Mouse (Mus musculus): ENCODE measurements at regions not wholly inside any gene's neighbourhood (a gene's known extent, or its start where the extent isn't known, plus 50 kb on each side); places are given as distances from the start of the nearest gene placed in this dataset.

DNA sequence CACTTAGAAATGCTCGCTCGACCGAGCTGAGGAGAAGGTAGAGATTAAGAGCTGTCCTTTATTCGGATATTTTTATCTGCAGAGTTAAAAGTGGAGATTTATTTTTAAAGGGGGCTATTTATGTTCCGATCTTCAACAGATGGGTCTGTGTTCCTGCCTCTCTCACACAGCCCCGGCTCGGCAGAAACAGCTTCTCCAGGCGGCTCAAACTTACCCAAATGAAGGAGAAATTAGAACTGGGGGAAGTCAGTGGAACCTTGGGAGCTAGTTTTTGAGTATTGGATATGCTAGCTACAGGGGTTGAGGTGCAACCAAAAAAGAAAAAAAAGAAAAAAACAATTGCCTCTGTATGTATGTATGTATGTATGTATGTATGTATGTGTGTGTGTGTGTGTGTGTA, 124.2 kb upstream of the Zfp703 start:
- 85% methylated on average over 8 of the region's 8 CpGs for WGBS
- no peaks in the 10 kb centered on the region for H3K9me3 ChIP-seq
- no peak overlapping the region for H3K9ac ChIP-seq (replicated peaks)

DNA sequence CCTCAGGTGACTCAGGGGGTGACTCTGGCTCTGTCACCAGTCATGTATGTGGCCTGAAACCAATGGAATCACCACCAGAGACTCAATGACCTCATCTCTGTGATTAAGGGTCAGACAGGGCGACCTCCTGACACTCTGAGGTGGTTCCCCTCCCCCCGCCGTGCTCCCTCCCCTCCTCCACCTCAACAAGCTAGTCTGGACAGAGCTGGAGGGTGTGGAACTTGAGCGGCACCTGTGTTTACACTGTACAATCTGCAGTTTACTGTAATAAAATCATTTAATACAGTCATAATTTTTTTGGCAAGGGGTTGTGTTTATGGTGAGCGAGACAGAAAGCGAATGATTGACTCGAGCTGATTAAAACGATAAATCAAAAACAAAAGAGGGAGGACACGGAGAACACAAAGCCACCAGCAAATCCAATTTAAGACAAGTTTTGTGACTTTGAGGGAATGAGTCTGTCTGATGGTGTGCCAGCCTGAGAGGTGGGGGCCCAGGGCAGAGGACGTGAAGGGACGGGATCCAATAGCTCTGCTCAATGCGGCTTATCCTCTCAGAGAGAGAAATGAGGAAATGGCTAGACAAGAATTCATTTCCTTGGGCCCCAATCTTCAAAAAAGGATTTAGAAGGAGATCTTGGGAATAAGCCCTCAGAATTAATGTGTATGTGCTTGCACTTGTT, 122.4 kb upstream of the Zfp703 start:
- Histone ChIP-seq H3K9me3 (no peaks in the 10 kb centered on the region), H3K27ac (replicated peaks) (no peak overlapping the region), H3K4me3 (no peak overlapping the region), H3K9ac (replicated peaks) (no peak overlapping the region), H3K27me3 (no peaks in the 10 kb centered on the region), H3K4me1 (no peaks in the 10 kb centered on the region), H3K36me3 (no peaks in the 10 kb centered on the region), H3K4me2 (replicated peaks) (no peak overlapping the region)
- WGBS, result 77% methylated on average over 12 of the region's 12 CpGs
- ATAC-seq (ENCODE audit: low FRiP score, low read depth), result no peak

More for the DNA sequence above, 124.2 kb upstream of the Zfp703 start:
- Histone ChIP-seq H3K27me3 (no peaks in the 10 kb centered on the region), H3K27ac (replicated peaks) (no peak overlapping the region), H3K4me2 (replicated peaks) (no peak overlapping the region), H3K4me1 (no peaks in the 10 kb centered on the region; the same call in 1 of the 2 replicates), H3K4me3 (no peak overlapping the region), H3K36me3 (no peaks in the 10 kb centered on the region)
- no peak for ATAC-seq (ENCODE audit: low FRiP score, low read depth)

DNA sequence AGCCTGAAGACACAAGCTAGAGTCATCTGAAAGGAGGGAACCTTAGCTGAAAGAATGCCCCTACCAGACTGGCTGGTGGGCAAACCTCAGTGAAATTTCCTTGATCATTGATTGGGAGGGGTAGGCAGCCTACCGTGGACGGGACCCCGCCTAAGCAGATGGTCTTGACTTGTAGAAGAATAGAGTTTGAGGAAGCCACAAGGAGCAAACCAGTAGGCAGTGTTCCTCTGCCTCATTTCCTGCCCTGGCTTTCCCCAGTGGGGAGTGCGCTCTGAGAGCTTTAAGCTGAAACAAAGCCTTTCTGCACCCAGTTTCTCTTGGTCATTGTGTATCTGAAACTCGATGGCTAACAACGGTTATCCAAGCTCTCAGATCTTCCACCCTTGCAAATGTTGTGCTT, 121.9 kb upstream of the Zfp703 start:
- ATAC-seq (ENCODE audit: low FRiP score, low read depth), result no peak
- H3K36me3 ChIP-seq, result no peaks in the 10 kb centered on the region
- 77% methylated on average over 6 of the region's 6 CpGs for WGBS
- H3K4me1 ChIP-seq, result no peaks in the 10 kb centered on the region
- H3K27ac ChIP-seq (replicated peaks), result no peak overlapping the region
- H3K4me3 ChIP-seq, result no peak overlapping the region
- H3K27me3 ChIP-seq, result no peaks in the 10 kb centered on the region
- no peak overlapping the region for H3K4me2 ChIP-seq (replicated peaks)
- H3K9ac ChIP-seq (replicated peaks), result no peak overlapping the region
- no peaks in the 10 kb centered on the region for H3K9me3 ChIP-seq

- ATAC-seq (ENCODE audit: low FRiP score, low read depth), result no peak
- Histone ChIP-seq H3K27me3 (no peaks in the 10 kb centered on the region), H3K9ac (replicated peaks) (no peak overlapping the region), H3K4me1 (no peaks in the 10 kb centered on the region), H3K4me2 (replicated peaks) (no peak overlapping the region), H3K27ac (replicated peaks) (no peak overlapping the region), H3K36me3 (no peaks in the 10 kb centered on the region), H3K4me3 (no peak overlapping the region), H3K9me3 (no peaks in the 10 kb centered on the region)
- 98% methylated on average over 2 of the region's 2 CpGs for WGBS
These were observed 112.6 kb upstream of the Zfp703 start for GRCm38 (mm10) chr8:26864571-26864970.

GRCm38 (mm10) chr8:26864971-26865370, 112.2 kb upstream of the Zfp703 start:
- Histone ChIP-seq H3K27ac (replicated peaks) (no peak overlapping the region), H3K27me3 (no peaks in the 10 kb centered on the region), H3K9ac (replicated peaks) (no peak overlapping the region), H3K9me3 (peaks cover 1% of the 10 kb centered on the region; the same call in 1 of the 2 replicates), H3K4me2 (replicated peaks) (no peak overlapping the region), H3K4me3 (no peak overlapping the region), H3K36me3 (no peaks in the 10 kb centered on the region), H3K4me1 (no peaks in the 10 kb centered on the region)
- no peak for ATAC-seq (ENCODE audit: low FRiP score, low read depth)
- WGBS, result 94% methylated on average over 10 of the region's 10 CpGs

DNA sequence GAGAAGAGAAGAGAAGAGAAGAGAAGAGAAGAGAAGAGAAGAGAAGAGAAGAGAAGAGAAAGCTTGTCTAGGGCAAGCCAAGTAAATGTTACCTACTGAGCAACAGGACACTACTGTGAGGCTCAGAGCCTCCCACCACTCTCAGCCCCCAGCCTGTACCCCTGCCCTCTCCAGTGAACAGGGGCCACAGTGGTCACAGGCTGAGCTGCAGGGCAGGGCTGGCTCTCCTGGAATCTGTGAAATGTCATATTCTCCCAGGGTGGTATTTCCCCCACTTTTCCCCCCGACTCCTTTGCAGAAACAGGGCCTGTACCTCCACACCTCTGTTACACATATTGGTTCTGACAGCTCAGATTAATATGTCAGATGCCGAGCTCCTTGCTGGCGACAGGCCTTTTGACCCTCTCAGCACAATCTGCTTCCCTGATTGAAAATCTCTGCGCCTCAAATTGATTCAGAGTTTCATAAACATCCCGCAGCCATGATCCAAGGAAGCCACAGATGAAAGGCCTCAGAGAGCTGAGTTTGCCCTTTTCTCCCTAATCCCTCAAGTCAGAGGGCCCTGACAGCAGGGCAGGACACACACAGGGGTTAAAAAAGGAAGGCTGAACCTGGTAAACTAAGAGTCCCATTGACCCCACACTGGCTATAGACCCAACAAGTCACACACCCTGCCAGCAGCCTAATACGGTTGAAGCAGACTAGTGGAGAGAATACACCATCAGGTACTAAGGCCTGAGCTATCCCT, 108.8 kb upstream of the Zfp703 start:
- H3K9ac ChIP-seq (replicated peaks), result no peak overlapping the region
- H3K27ac ChIP-seq (replicated peaks), result no peak overlapping the region
- peaks cover 15% of the 10 kb centered on the region; the same call in 1 of the 2 replicates for H3K9me3 ChIP-seq
- no peak for ATAC-seq (ENCODE audit: low FRiP score, low read depth)
- no peaks in the 10 kb centered on the region for H3K36me3 ChIP-seq
- no peaks in the 10 kb centered on the region for H3K4me1 ChIP-seq
- H3K4me3 ChIP-seq, result no peak overlapping the region
- H3K27me3 ChIP-seq, result no peaks in the 10 kb centered on the region
- WGBS, result 55% methylated on average over 6 of the region's 6 CpGs
- no peak overlapping the region for H3K4me2 ChIP-seq (replicated peaks)

DNA sequence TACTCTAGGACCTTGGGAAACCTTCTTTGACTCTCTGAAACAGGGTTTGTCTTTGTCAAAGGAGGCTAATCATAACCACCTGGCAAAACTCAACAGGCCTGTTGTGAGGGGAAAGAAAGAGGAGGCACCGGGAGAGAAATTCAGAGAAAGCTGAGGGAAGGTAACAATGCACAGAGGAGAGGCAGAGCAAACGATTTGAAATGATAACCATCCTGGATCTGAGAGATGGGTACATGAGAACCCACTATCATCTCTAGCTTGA, 108.3 kb upstream of the Zfp703 start:
- H3K27ac ChIP-seq (replicated peaks), result no peak overlapping the region

DNA sequence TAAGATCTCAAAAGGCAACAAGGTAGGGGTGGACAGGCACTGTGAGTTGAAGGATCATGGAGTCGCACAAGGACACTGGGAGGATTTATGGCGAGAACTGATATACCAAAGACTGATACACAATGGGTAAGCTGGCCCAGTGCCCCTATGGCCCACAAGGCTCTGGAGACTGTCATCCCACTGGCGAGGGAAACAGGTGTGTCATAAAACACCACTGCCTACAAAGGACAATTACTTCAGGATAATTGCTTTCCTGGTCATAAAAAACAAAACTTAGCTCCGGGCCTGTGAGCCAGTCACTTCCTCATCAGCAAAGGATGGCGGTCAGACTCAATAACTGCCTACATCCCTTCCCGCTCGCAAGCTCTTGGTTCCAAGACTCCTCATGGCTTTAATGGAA, 105.3 kb upstream of the Zfp703 start:
- no peak for ATAC-seq (ENCODE audit: low FRiP score, low read depth)
- Histone ChIP-seq H3K4me2 (replicated peaks) (no peak overlapping the region), H3K27ac (replicated peaks) (no peak overlapping the region), H3K36me3 (no peaks in the 10 kb centered on the region), H3K9ac (replicated peaks) (no peak overlapping the region), H3K27me3 (no peaks in the 10 kb centered on the region), H3K9me3 (peaks cover 15% of the 10 kb centered on the region; the same call in 1 of the 2 replicates), H3K4me3 (no peak overlapping the region), H3K4me1 (no peaks in the 10 kb centered on the region)
- 93% methylated on average over 7 of the region's 7 CpGs for WGBS

More for the DNA sequence above, 108.3 kb upstream of the Zfp703 start:
- Histone ChIP-seq H3K36me3 (no peaks in the 10 kb centered on the region), H3K4me3 (no peak overlapping the region), H3K27me3 (no peaks in the 10 kb centered on the region), H3K9ac (replicated peaks) (no peak overlapping the region), H3K4me1 (no peaks in the 10 kb centered on the region), H3K4me2 (replicated peaks) (no peak overlapping the region), H3K9me3 (peaks cover 15% of the 10 kb centered on the region; the same call in 1 of the 2 replicates)
- WGBS, result 73% methylated on average over 2 of the region's 2 CpGs
- ATAC-seq (ENCODE audit: low FRiP score, low read depth), result no peak

GRCm38 (mm10) chr8:26872382-26872781, 104.7 kb upstream of the Zfp703 start:
- peaks cover 15% of the 10 kb centered on the region; the same call in 1 of the 2 replicates for H3K9me3 ChIP-seq
- 86% methylated on average over 3 of the region's 3 CpGs for WGBS
- no peak overlapping the region for H3K4me2 ChIP-seq (replicated peaks)
- H3K27me3 ChIP-seq, result no peaks in the 10 kb centered on the region
- H3K36me3 ChIP-seq, result no peaks in the 10 kb centered on the region
- no peak overlapping the region for H3K9ac ChIP-seq (replicated peaks)
- no peak overlapping the region for H3K27ac ChIP-seq (replicated peaks)
- H3K4me1 ChIP-seq, result no peaks in the 10 kb centered on the region
- ATAC-seq (ENCODE audit: low FRiP score, low read depth), result no peak
- no peak overlapping the region for H3K4me3 ChIP-seq

DNA sequence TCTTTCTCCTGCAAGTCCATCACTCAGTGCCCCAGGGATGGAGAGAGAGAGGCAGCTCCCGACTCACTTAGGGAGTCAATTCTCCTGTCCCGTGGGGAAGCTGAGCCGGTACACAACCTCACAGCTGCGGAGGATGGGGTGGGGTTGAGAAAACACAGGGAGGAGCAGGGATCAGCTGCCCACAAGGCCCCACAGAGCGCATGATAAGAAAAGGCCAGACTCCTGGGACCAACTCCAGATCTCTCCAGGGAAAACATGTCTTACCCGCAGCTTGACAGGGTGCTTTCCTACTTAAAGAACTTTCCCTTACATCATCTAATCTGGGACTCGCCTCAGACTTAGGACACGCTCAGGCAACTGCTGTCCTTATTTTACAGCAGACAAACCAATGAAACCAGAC, 104.3 kb upstream of the Zfp703 start:
- no peaks in the 10 kb centered on the region for H3K4me1 ChIP-seq
- whole genome bisulfite sequencing, result 83% methylated on average over 8 of the region's 8 CpGs

GRCm38 (mm10) chr8:26880177-26880576, 96.9 kb upstream of the Zfp703 start:
- 82% methylated on average over 7 of the region's 7 CpGs for WGBS
- Histone ChIP-seq H3K4me2 (replicated peaks) (no peak overlapping the region), H3K27me3 (no peaks in the 10 kb centered on the region), H3K9me3 (no peaks in the 10 kb centered on the region), H3K27ac (replicated peaks) (no peak overlapping the region), H3K36me3 (no peaks in the 10 kb centered on the region), H3K4me3 (no peak overlapping the region), H3K4me1 (no peaks in the 10 kb centered on the region), H3K9ac (replicated peaks) (no peak overlapping the region)
- no peak for ATAC-seq (ENCODE audit: low FRiP score, low read depth)

More for the DNA sequence above, 104.3 kb upstream of the Zfp703 start:
- Histone ChIP-seq H3K9me3 (peaks cover 15% of the 10 kb centered on the region; the same call in 1 of the 2 replicates), H3K9ac (replicated peaks) (no peak overlapping the region), H3K36me3 (no peaks in the 10 kb centered on the region), H3K27ac (replicated peaks) (no peak overlapping the region), H3K4me3 (no peak overlapping the region), H3K4me2 (replicated peaks) (no peak overlapping the region), H3K27me3 (no peaks in the 10 kb centered on the region)
- ATAC-seq (ENCODE audit: low FRiP score, low read depth), result no peak

- no peak for ATAC-seq (ENCODE audit: low FRiP score, low read depth)
- Histone ChIP-seq H3K27ac (replicated peaks) (no peak overlapping the region), H3K4me2 (replicated peaks) (no peak overlapping the region), H3K4me3 (no peak overlapping the region), H3K27me3 (no peaks in the 10 kb centered on the region), H3K9me3 (no peaks in the 10 kb centered on the region), H3K36me3 (no peaks in the 10 kb centered on the region), H3K9ac (replicated peaks) (no peak overlapping the region), H3K4me1 (no peaks in the 10 kb centered on the region)
- WGBS, result 84% methylated on average over 7 of the region's 7 CpGs
These were observed 95.6 kb upstream of the Zfp703 start for GRCm38 (mm10) chr8:26881268-26882120.
